Mouse (Mus musculus) embryonic facial prominence, embryonic 12.5 days (tissue): Measurements from ENCODE around the gene Mpp3. TPM values are rescaled to one million over a fixed set of nuclear protein-coding genes. Genes with fewer than 3 reads are reported as not detected.

ENCODE experiments used
- ATAC-seq: fragments of 200-750 bp; cut with Nextera tagmentation; 2 replicates; pipeline ENCODE4 v1.8.0; 2017; ENCODE audit not compliant: insufficient number of reproducible peaks, insufficient read depth, low FRiP score, low TSS enrichment
- H3K27ac ChIP-seq: fragments of 300-500 bp; sonication (generic); 2 replicates; pipeline ENCODE4 v1.5.1; 2016; ENCODE audit warnings: mild to moderate bottlenecking
- H3K27me3 ChIP-seq: fragments of 300-500 bp; sonication (generic); 2 replicates; pipeline ENCODE4 v1.6.1; 2016; ENCODE audit warnings: mild to moderate bottlenecking, moderate library complexity
- H3K36me3 ChIP-seq: fragments of 300-500 bp; sonication (generic); 2 replicates; pipeline ENCODE4 v1.6.1; 2016; ENCODE audit warnings: mild to moderate bottlenecking
- H3K4me1 ChIP-seq: fragments of 300-500 bp; sonication (generic); 2 replicates; pipeline ENCODE4 v1.6.1; 2016
- H3K4me2 ChIP-seq: fragments of 300-500 bp; sonication (generic); replicated peaks from 2 replicates; pipeline ENCODE4 v1.6.1; 2016; ENCODE audit warnings: mild to moderate bottlenecking, moderate library complexity
- H3K4me3 ChIP-seq: fragments of 300-500 bp; sonication (generic); 2 replicates; pipeline ENCODE4 v1.5.1; 2016; ENCODE audit warnings: mild to moderate bottlenecking
- H3K9ac ChIP-seq: fragments of 300-500 bp; sonication (generic); 2 replicates; pipeline ENCODE4 v1.6.1; 2016; ENCODE audit warnings: mild to moderate bottlenecking, moderate library complexity
- H3K9me3 ChIP-seq: fragments of 300-500 bp; sonication (generic); 2 replicates; pipeline ENCODE4 v1.6.1; 2016; ENCODE audit warnings: mild to moderate bottlenecking, moderate library complexity
- whole genome bisulfite sequencing: fragments of 180-500 bp; shearing (Covaris S2); methylation state at CpG from one replicate; pipeline ENCODE4 v1.1.7; 2016; 5-methylcytosine and 5-hydroxymethylcytosine counted together
- polyA plus RNA-seq: library from polyadenylated mRNA; unstranded; fragments of >200 nt; fragmentation: Nextera tagmentation; extraction: Ambion mirVana; gene quantifications from 2 replicates; pipeline ENCODE4 v1.2.1, GENCODE M21; 2016

Mpp3 gene
- polyA plus RNA-seq, 1 experiment from 2014 or later: 11.4 TPM

DNA sequence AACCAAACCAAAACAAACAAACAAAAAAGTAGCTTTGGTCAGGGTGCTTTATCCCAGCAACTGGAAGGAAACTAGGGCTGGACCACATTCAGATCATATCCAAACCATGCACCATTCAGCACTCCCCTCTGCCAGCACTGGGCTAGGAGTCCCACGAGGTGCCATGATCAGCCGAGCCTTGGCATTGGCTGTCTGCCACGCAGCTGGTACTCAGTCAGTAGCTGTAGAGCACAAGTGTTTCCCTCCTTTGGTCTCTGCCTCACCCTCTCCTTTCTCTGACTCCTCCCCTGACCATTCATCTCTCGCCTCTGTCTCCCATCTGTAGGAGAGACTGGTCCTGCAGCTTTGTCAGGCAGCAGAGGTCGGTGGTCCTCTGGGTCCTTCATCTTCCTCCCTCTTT, 70.8 kb downstream of the Mpp3 start:
- Histone ChIP-seq H3K27me3 (peaks cover 24% of the 10 kb centered on the region), H3K36me3 (no peaks in the 10 kb centered on the region), H3K9ac (no peak overlapping the region), H3K9me3 (no peaks in the 10 kb centered on the region), H3K4me3 (no peak overlapping the region), H3K27ac (no peak overlapping the region), H3K4me2 (no peak overlapping the region), H3K4me1 (peaks cover 10% of the 10 kb centered on the region)
- WGBS: 80% methylated on average over 5 of the region's 5 CpGs
- ATAC-seq: no peak

DNA sequence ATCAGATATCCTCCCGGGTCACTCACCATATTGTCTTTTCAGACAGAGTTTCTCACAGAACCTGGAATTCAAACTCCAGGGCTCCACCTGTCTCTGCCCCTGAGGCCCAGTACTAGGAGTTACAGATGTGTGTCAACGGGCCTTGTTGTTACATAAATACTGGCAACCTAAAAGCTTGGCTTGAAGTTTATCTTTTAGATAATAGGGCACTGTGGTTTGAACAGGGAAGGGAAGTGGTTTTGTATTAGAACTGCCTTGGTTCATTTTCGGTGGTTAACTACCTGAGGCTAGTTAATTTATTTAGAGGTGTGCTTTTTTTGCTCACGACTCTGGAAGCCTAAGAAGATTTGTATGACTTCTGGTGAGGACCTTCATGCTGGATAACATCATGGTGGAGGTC, 74.8 kb downstream of the Mpp3 start:
- peaks cover 16% of the 10 kb centered on the region for H3K4me1 ChIP-seq
- no peak overlapping the region for H3K27ac ChIP-seq
- no peaks in the 10 kb centered on the region for H3K36me3 ChIP-seq
- H3K27me3 ChIP-seq: no peaks in the 10 kb centered on the region; the same call in 1 of the 2 replicates
- H3K9me3 ChIP-seq: no peaks in the 10 kb centered on the region
- no peak for ATAC-seq
- WGBS: 55% methylated on average over 4 of the region's 4 CpGs
- H3K4me2 ChIP-seq: no peak overlapping the region
- no peak overlapping the region for H3K4me3 ChIP-seq
- no peak overlapping the region for H3K9ac ChIP-seq

DNA sequence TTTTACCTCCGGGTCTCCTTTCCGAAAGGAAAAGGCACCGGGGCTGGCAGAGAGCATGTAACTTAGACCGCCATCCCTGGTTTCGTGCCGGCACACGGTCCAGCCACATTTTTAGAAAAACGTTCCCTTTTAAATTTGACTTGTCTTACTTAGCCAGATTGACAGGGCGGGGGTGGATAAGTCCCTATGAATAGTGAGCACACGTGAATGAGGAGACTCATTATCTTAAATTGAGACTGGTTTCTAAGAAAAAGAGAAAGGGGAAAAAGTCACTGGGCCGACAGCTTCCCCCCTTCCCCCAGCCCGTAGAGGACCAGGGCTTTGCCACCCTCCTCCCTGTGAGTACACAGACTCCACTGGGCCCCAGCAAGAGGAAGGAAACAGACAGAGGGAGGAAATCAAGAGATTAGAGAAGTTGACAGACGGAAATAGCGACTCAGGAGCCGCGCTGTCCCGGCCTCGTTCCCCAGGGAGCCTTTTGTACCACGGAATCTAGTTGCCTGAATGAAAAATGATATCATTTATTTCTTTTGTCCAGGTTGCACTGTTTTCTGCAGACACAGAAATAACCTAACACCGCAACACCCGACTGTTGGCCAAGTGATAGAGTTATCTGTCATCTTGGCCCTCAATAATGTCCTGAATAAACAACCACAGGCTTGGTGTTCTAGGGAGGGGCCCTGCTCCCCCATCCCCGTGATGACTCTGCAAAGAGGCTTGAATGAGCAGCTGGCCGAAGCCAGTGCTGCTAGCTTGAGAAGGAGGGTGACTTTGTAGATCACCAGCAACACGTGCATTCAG, 75.5 kb downstream of the Mpp3 start:
- H3K27me3 ChIP-seq: no peaks in the 10 kb centered on the region; the same call in 1 of the 2 replicates
- no peaks in the 10 kb centered on the region for H3K9me3 ChIP-seq
- no peaks in the 10 kb centered on the region for H3K36me3 ChIP-seq
- H3K4me3 ChIP-seq: no peak overlapping the region
- H3K27ac ChIP-seq: peak overlapping the region; percentile 46; the same call in 1 of the 2 replicates
- ATAC-seq: no peak
- peak overlapping the region; percentile 32 for H3K4me2 ChIP-seq
- H3K4me1 ChIP-seq: peaks cover 16% of the 10 kb centered on the region
- H3K9ac ChIP-seq: no peak overlapping the region
- 19% methylated on average over 24 of the region's 24 CpGs for WGBS

DNA sequence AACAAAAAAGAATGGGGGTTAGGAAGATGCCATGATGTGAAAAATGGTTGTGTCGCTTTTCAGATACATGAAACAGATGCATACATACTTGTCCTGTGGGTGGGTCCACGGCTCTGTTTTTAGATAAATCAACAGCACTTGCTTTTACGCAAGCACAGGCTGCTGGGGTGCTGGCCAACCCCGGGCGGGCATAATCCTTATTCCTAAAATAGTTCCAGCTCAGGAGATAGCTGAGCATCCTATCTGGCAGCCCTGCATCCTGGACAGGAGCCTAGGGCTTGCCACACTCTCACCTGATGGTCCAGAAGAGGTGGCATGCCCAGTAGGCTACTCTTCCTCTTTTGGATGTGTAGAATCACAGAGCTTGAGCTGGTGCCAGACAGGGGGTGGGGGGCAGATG, 78.2 kb downstream of the Mpp3 start:
- ATAC-seq: no peak
- no peaks in the 10 kb centered on the region for H3K36me3 ChIP-seq
- no peaks in the 10 kb centered on the region for H3K9me3 ChIP-seq
- no peak overlapping the region for H3K9ac ChIP-seq
- peaks cover 19% of the 10 kb centered on the region for H3K4me1 ChIP-seq
- H3K27ac ChIP-seq: no peak overlapping the region
- 88% methylated on average over 5 of the region's 5 CpGs for WGBS
- H3K27me3 ChIP-seq: no peaks in the 10 kb centered on the region; the same call in 1 of the 2 replicates
- no peak overlapping the region for H3K4me3 ChIP-seq
- no peak overlapping the region for H3K4me2 ChIP-seq

Other genes with a start within 250 kb of the Mpp3 start
- gene Etv4, start 243.1 kb downstream of the Mpp3 start, polyA plus RNA-seq: 17.0 and 25.2 TPM in 2 replicates
- 10.0 and 10.9 TPM in 2 replicates for gene Meox1, start 134.1 kb downstream of the Mpp3 start, polyA plus RNA-seq
- gene Sost, start 61.4 kb downstream of the Mpp3 start, polyA plus RNA-seq: 0.10 and 0.14 TPM in 2 replicates
- gene Cfap97d1, start 44.2 kb downstream of the Mpp3 start, polyA plus RNA-seq: not detected in 2 replicates
- 12.3 and 12.5 TPM in 2 replicates for gene Dusp3, start 41.4 kb downstream of the Mpp3 start, polyA plus RNA-seq
- gene Cd300lg, start 13.0 kb upstream of the Mpp3 start, polyA plus RNA-seq: 0.43 and 0.55 TPM in 2 replicates
- gene Mpp2, start 60.1 kb upstream of the Mpp3 start, polyA plus RNA-seq: 12.7 and 12.8 TPM in 2 replicates
- not detected in 2 replicates for gene Ppy, start 72.9 kb upstream of the Mpp3 start, polyA plus RNA-seq
- 0.71 TPM in 1 of 2 replicates, not detected in the other for gene Pyy, start 79.4 kb upstream of the Mpp3 start, polyA plus RNA-seq
- 0.06 TPM in 1 of 2 replicates, not detected in the other for gene Nags, start 117.1 kb upstream of the Mpp3 start, polyA plus RNA-seq
- gene Tmem101, start 127.9 kb upstream of the Mpp3 start, polyA plus RNA-seq: 43.4 and 44.3 TPM in 2 replicates
- 104 and 108 TPM in 2 replicates for gene Lsm12, start 156.8 kb upstream of the Mpp3 start, polyA plus RNA-seq
- gene G6pc3, start 161.2 kb upstream of the Mpp3 start, polyA plus RNA-seq: 30.3 and 31.3 TPM in 2 replicates
- 70.0 and 80.0 TPM in 2 replicates for gene Hdac5, start 201.7 kb upstream of the Mpp3 start, polyA plus RNA-seq
- gene BC030867, start 220.4 kb upstream of the Mpp3 start, polyA plus RNA-seq: 20.6 and 21.7 TPM in 2 replicates
- 0.10 and 0.18 TPM in 2 replicates for gene Asb16, start 240.3 kb upstream of the Mpp3 start, polyA plus RNA-seq